Mouse (Mus musculus) megakaryocyte, embryonic 14.5 days (primary cell): Measurements from ENCODE around the gene Als2cr12. TPM values are rescaled to one million over a fixed set of nuclear protein-coding genes. Genes with fewer than 3 reads are reported as not detected.
"Not testable (repeated sequence)": the region's sequence is repeated elsewhere in the genome, so short reads cannot be mapped to it uniquely, and the experiment has no call there.

ENCODE experiments used
- H3K27me3 ChIP-seq: replicated peaks from 2 replicates; pipeline ENCODE3; 2012; ENCODE audit warnings: inconsistent platforms
- H3K36me3 ChIP-seq: replicated peaks from 2 replicates; pipeline ENCODE3; 2012; ENCODE audit warnings: low read length, inconsistent platforms, mixed read lengths
- H3K4me1 ChIP-seq: 2 replicates; pipeline ENCODE4 v1.6.1; 2012; ENCODE audit warnings: inconsistent platforms
- H3K4me3 ChIP-seq: replicated peaks from 2 replicates; pipeline ENCODE3; 2012; ENCODE audit warnings: moderate library complexity, mild to moderate bottlenecking, inconsistent platforms
- H3K9me3 ChIP-seq: 2 replicates; pipeline ENCODE4 v1.6.1; 2012; ENCODE audit warnings: inconsistent platforms
- FLI1 ChIP-seq: IDR thresholded peaks from 2 replicates; pipeline ENCODE4 v1.6.1; 2012; ENCODE audit warnings: low read length, inconsistent platforms, mixed read lengths
- GATA1 ChIP-seq: IDR thresholded peaks from 3 replicates; pipeline ENCODE4 v1.6.1; 2012; ENCODE audit warnings: mixed read lengths, low read length, inconsistent platforms, borderline replicate concordance
- polyA plus RNA-seq: library from polyadenylated mRNA; stranded (reverse); fragments of >175 nt; gene quantifications from 2 replicates; pipeline ENCODE4 v1.2.3, GENCODE M21; 2012; ENCODE audit warnings: low replicate concordance; ENCODE audit not compliant: insufficient read depth

Gene Als2cr12
- polyA plus RNA-seq, 1 experiment: not detected

- no peak overlapping the region for H3K4me3 ChIP-seq
- peaks cover 4% of the 10 kb centered on the region; the same call in 1 of the 2 replicates for H3K9me3 ChIP-seq
- H3K27me3 ChIP-seq: no peaks in the 10 kb centered on the region
- TF ChIP-seq GATA1 (no peak), FLI1 (no peak)
- H3K36me3 ChIP-seq: no peaks in the 10 kb centered on the region
- peaks cover 30% of the 10 kb centered on the region for H3K4me1 ChIP-seq
These were observed 80.6 kb downstream of the Als2cr12 start for GRCm38 (mm10) chr1:58615146-58615545.

DNA sequence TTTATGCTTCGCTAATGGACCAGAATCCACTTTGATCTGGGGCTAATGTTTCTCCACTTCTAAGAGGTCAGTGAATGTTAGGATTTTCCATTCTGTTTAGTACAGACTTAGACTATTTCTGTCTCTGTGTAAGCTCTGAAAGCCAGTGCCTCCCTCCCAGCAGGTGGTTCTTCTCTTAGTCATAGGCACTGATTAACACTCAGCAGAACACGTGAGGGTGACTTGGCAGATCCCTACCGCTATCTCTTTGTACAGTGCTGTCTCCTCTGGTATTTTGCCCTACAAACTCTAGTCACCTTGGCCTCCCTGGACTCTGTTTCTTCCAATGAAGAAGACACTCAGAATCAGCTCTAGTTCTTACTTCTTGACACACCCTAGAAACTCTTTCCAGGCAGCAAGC is 81.4 kb downstream of the Als2cr12 start:
- TF ChIP-seq GATA1: no peak
- no peaks in the 10 kb centered on the region for H3K36me3 ChIP-seq
- H3K4me3 ChIP-seq: no peak overlapping the region
- peaks cover 30% of the 10 kb centered on the region for H3K4me1 ChIP-seq
- H3K9me3 ChIP-seq: peaks cover 4% of the 10 kb centered on the region; the same call in 1 of the 2 replicates
- no peaks in the 10 kb centered on the region for H3K27me3 ChIP-seq

GRCm38 (mm10) chr1:58613786-58614185 is 82.0 kb downstream of the Als2cr12 start:
- H3K4me1 ChIP-seq: peaks cover 30% of the 10 kb centered on the region
- H3K9me3 ChIP-seq: peaks cover 6% of the 10 kb centered on the region
- H3K27me3 ChIP-seq: no peaks in the 10 kb centered on the region
- H3K4me3 ChIP-seq: no peak overlapping the region
- TF ChIP-seq GATA1 (no peak), FLI1 (no peak)
- H3K36me3 ChIP-seq: no peaks in the 10 kb centered on the region

- Histone ChIP-seq H3K9me3 (peaks cover 20% of the 10 kb centered on the region), H3K36me3 (no peaks in the 10 kb centered on the region), H3K27me3 (no peaks in the 10 kb centered on the region), H3K4me3 (no peak overlapping the region), H3K4me1 (peaks cover 4% of the 10 kb centered on the region; the same call in 1 of the 2 replicates)
- TF ChIP-seq GATA1: no peak
- TF ChIP-seq FLI1: no peak
These were observed 85.2 kb downstream of the Als2cr12 start for GRCm38 (mm10) chr1:58610611-58611010.

GRCm38 (mm10) chr1:58610166-58610565 is 85.6 kb downstream of the Als2cr12 start:
- H3K4me3 ChIP-seq: no peak overlapping the region
- no peaks in the 10 kb centered on the region for H3K27me3 ChIP-seq
- H3K9me3 ChIP-seq: peaks cover 20% of the 10 kb centered on the region
- TF ChIP-seq GATA1: no peak
- TF ChIP-seq FLI1: no peak
- 0 out of 2 replicates have a peak, but pooled peaks cover 2% of the 10 kb centered on the region for H3K4me1 ChIP-seq
- no peaks in the 10 kb centered on the region for H3K36me3 ChIP-seq

GRCm38 (mm10) chr1:58609591-58609990 is 86.2 kb downstream of the Als2cr12 start:
- H3K4me1 ChIP-seq, H3K4me3 ChIP-seq, H3K27me3 ChIP-seq, H3K36me3 ChIP-seq: not testable (repeated sequence)
- peaks cover 20% of the 10 kb centered on the region for H3K9me3 ChIP-seq

DNA sequence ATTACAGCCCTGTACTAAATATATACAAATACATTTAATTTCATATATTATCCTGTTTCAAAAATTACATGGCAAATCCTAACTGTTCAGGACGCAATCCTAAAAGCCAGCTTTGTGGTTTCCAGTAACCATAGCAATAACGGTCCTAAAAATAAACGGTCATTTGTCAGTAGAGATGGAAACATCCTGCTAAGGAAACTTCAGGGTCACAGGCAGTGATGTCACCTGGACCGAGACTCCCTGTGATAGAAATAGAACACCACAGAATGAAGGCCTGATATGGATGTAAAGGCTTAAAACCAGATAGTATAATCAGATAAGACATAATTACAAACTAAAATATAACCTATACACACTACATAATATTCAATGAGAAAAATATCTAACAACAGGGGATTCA is 92.1 kb downstream of the Als2cr12 start:
- no peaks in the 10 kb centered on the region for H3K36me3 ChIP-seq
- H3K9me3 ChIP-seq: peaks cover 15% of the 10 kb centered on the region
- H3K27me3 ChIP-seq: no peaks in the 10 kb centered on the region
- TF ChIP-seq FLI1 (no peak), GATA1 (no peak)
- H3K4me1 ChIP-seq: no peaks in the 10 kb centered on the region
- no peak overlapping the region for H3K4me3 ChIP-seq

- TF ChIP-seq GATA1 (no peak), FLI1 (no peak)
- H3K4me1 ChIP-seq: no peaks in the 10 kb centered on the region
- H3K9me3 ChIP-seq: peaks cover 9% of the 10 kb centered on the region
- no peaks in the 10 kb centered on the region for H3K27me3 ChIP-seq
- H3K36me3 ChIP-seq: no peaks in the 10 kb centered on the region
- no peak overlapping the region for H3K4me3 ChIP-seq
These were observed 93.1 kb downstream of the Als2cr12 start for GRCm38 (mm10) chr1:58602681-58603080.

Other genes with a start within 250 kb of the Als2cr12 start
- 1.7 and 23.4 TPM in 2 replicates for gene Orc2, start 190.9 kb downstream of the Als2cr12 start, polyA plus RNA-seq
- 1.7 TPM in 1 of 2 replicates, not detected in the other for gene Fam126b, start 109.7 kb downstream of the Als2cr12 start, polyA plus RNA-seq
- gene Ndufb3, start 109.6 kb downstream of the Als2cr12 start, polyA plus RNA-seq: 7.0 TPM in 1 of 2 replicates, not detected in the other
- gene Cflar, start 15.5 kb upstream of the Als2cr12 start, polyA plus RNA-seq: 3.4 and 5.3 TPM in 2 replicates
- 2.4 TPM in 1 of 2 replicates, not detected in the other for gene Casp8, start 99.4 kb upstream of the Als2cr12 start, polyA plus RNA-seq